Mouse (Mus musculus) midbrain, embryonic 16.5 days (tissue): ENCODE measurements around the gene B4galt2. TPM values are rescaled to one million over a fixed set of nuclear protein-coding genes. Genes with fewer than 3 reads are reported as not detected.

Source experiments
- ATAC-seq: fragments of 200-750 bp; cut with Nextera tagmentation; 2 replicates; pipeline ENCODE4 v1.8.0; 2017; ENCODE audit warnings: moderate TSS enrichment
- H3K27ac ChIP-seq: fragments of 300-500 bp; sonication (generic); 2 replicates; pipeline ENCODE4 v1.5.1; 2014; ENCODE audit warnings: mild to moderate bottlenecking, low read length, mixed read lengths
- H3K27me3 ChIP-seq: fragments of 300-500 bp; sonication (generic); 2 replicates; pipeline ENCODE4 v1.6.1; 2014; ENCODE audit warnings: low read depth, low read length, mixed read lengths; ENCODE audit not compliant: control insufficient read depth, insufficient read depth
- H3K36me3 ChIP-seq: fragments of 300-500 bp; sonication (generic); 2 replicates; pipeline ENCODE4 v1.6.1; 2014; ENCODE audit warnings: mild to moderate bottlenecking, low read length, moderate library complexity, mixed read lengths; ENCODE audit not compliant: control insufficient read depth, insufficient read depth
- H3K4me1 ChIP-seq: fragments of 300-500 bp; sonication (generic); 2 replicates; pipeline ENCODE4 v1.6.1; 2014; ENCODE audit warnings: mild to moderate bottlenecking, low read length, mixed read lengths; ENCODE audit not compliant: control insufficient read depth, insufficient read depth
- H3K4me2 ChIP-seq: fragments of 300-500 bp; sonication (generic); 2 replicates; pipeline ENCODE4 v1.6.1; 2014; ENCODE audit warnings: mild to moderate bottlenecking, low read length, mixed read lengths
- H3K4me3 ChIP-seq: fragments of 300-500 bp; sonication (generic); 2 replicates; pipeline ENCODE4 v1.5.1; 2014; ENCODE audit warnings: low read depth, mild to moderate bottlenecking, low read length, moderate library complexity, mixed read lengths
- H3K9ac ChIP-seq: fragments of 300-500 bp; sonication (generic); 2 replicates; pipeline ENCODE4 v1.6.1; 2014; ENCODE audit warnings: low read depth, low read length, mixed read lengths
- H3K9me3 ChIP-seq: fragments of 300-500 bp; sonication (generic); replicated peaks from 2 replicates; pipeline ENCODE4 v1.6.1; 2014; ENCODE audit warnings: mild to moderate bottlenecking, low read length, mixed read lengths; ENCODE audit not compliant: control insufficient read depth, poor library complexity, severe bottlenecking
- WGBS: fragments of 180-500 bp; shearing (Covaris S2); extraction: QIAGEN DNeasy Blood & Tissue Kit; methylation state at CpG from one replicate; pipeline ENCODE4 v1.1.7; 2014; 5-methylcytosine and 5-hydroxymethylcytosine counted together
- polyA plus RNA-seq: library from polyadenylated mRNA; unstranded; fragments of >200 nt; fragmentation: Nextera tagmentation; extraction: Ambion mirVana; gene quantifications from 2 replicates; pipeline ENCODE4 v1.2.1, GENCODE M21; 2015

B4galt2 gene
- polyA plus RNA-seq, 1 experiment from 2014 or later = 65.5 TPM

DNA sequence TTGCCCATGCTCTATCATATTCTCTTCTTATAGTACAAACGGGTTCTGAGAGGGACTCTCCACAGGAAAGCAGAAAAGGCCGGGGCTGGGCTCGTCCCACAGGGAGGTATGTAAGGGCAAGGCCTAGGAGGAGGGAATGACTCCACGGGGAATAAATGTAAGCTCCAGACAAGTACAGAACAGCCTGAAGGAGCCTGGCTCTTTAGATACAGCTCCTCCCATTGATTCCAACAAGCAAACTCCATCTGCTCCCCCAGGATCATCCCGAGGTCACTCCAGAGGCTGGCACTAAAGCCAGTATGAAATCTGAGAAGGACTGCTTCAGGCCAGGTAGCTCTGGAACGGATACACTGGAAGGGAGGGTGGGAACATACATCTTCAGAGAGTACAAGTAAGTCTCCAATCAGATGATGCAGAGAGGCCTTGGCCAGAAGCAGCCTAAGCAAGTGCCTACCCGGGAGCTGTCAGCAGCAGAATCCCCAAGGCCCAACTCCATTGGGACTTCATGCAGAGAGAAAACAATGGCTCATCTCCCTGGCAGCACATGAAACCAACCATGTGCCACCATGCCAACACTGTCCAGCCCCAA, 29.5 kb upstream of the B4galt2 start:
- H3K9ac ChIP-seq = peak overlapping the region; percentile 35
- no peaks in the 10 kb centered on the region for H3K9me3 ChIP-seq
- H3K27ac ChIP-seq = no peak overlapping the region
- H3K4me1 ChIP-seq = peaks cover 57% of the 10 kb centered on the region
- H3K36me3 ChIP-seq = peaks cover 2% of the 10 kb centered on the region; the same call in 1 of the 2 replicates
- H3K4me2 ChIP-seq = peak overlapping the region; percentile 99
- H3K27me3 ChIP-seq = no peaks in the 10 kb centered on the region
- no peak for ATAC-seq
- H3K4me3 ChIP-seq = peak overlapping the region; percentile 83; the same call in 1 of the 2 replicates
- 63% methylated on average over 7 of the region's 7 CpGs for WGBS

DNA sequence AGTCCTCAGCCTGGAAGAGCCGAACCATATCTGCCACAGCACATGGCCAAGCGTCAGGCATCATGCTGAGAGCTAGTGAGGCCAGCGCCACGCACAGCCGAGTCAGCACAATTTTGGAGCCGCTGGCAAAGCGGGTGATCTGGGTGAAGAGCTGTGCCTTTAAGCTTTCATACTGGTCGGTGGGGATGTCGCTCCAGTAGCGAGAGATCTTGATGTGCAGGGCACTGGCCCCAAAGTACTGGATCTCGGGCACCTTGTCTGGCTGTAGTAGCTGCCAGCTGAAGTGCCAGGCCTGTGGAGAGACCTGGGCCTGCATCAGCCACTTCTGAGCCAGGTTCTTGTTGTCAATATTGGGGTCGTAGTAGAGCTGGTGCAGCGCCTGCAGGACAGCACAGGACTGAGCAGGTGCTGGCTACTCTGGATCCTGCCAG, 28.9 kb upstream of the B4galt2 start:
- H3K27me3 ChIP-seq = no peaks in the 10 kb centered on the region
- H3K9ac ChIP-seq = peak overlapping the region; percentile 3; the same call in 1 of the 2 replicates
- H3K4me1 ChIP-seq = peaks cover 57% of the 10 kb centered on the region
- no peak overlapping the region for H3K4me2 ChIP-seq
- no peak overlapping the region for H3K4me3 ChIP-seq
- 89% methylated on average over 13 of the region's 13 CpGs for WGBS
- H3K36me3 ChIP-seq = peaks cover 2% of the 10 kb centered on the region; the same call in 1 of the 2 replicates
- ATAC-seq = no peak
- no peaks in the 10 kb centered on the region for H3K9me3 ChIP-seq
- H3K27ac ChIP-seq = no peak overlapping the region

GRCm38 (mm10) chr4:117908834-117909453, 25.7 kb upstream of the B4galt2 start:
- Histone ChIP-seq H3K4me1 (peaks cover 50% of the 10 kb centered on the region), H3K9ac (peak overlapping the region; percentile 56; the same call in 1 of the 2 replicates), H3K27me3 (no peaks in the 10 kb centered on the region), H3K36me3 (peaks cover 14% of the 10 kb centered on the region), H3K4me2 (peak overlapping the region; percentile 57), H3K9me3 (no peaks in the 10 kb centered on the region), H3K4me3 (peak overlapping the region; percentile 23), H3K27ac (peak overlapping the region; percentile 80)
- WGBS = 46% methylated on average over 8 of the region's 8 CpGs
- peak; percentile 77 for ATAC-seq

DNA sequence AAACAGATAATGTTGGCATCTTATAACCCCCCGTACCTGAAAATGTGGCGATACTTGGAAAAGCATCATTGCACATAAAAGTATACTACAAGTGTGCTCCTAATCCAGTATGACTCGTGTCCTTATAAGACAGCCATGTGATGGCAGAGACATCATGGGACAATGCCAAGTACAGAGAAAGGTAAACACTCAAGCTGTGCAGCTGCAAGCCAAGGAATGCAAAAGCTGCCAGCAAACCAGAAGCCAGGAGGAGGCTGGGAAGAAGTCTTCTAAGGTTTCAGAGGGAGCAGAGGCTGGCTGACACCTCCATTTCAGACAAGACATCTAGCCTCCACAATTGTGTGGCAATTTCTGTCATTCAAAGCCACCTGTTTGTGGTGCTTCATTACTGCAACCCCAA, 22.9 kb upstream of the B4galt2 start:
- no peak overlapping the region for H3K27ac ChIP-seq
- peaks cover 32% of the 10 kb centered on the region for H3K4me1 ChIP-seq
- peaks cover 33% of the 10 kb centered on the region for H3K36me3 ChIP-seq
- WGBS = 91% methylated on average over 3 of the region's 3 CpGs
- H3K9ac ChIP-seq = no peak overlapping the region
- H3K4me2 ChIP-seq = no peak overlapping the region
- no peak overlapping the region for H3K4me3 ChIP-seq
- no peak for ATAC-seq
- H3K9me3 ChIP-seq = no peaks in the 10 kb centered on the region
- H3K27me3 ChIP-seq = no peaks in the 10 kb centered on the region

- H3K27me3 ChIP-seq = no peaks in the 10 kb centered on the region
- H3K36me3 ChIP-seq = peaks cover 41% of the 10 kb centered on the region
- no peak overlapping the region for H3K9ac ChIP-seq
- no peak for ATAC-seq
- 92% methylated on average over 8 of the region's 8 CpGs for WGBS
- H3K27ac ChIP-seq = no peak overlapping the region
- H3K4me1 ChIP-seq = peaks cover 19% of the 10 kb centered on the region
- H3K4me3 ChIP-seq = no peak overlapping the region
- H3K4me2 ChIP-seq = no peak overlapping the region
- no peaks in the 10 kb centered on the region for H3K9me3 ChIP-seq
Measured at GRCm38 (mm10) chr4:117904761-117905160, 21.5 kb upstream of the B4galt2 start.

GRCm38 (mm10) chr4:117904094-117904493, 20.8 kb upstream of the B4galt2 start:
- no peak for ATAC-seq
- H3K9ac ChIP-seq = no peak overlapping the region
- WGBS = 86% methylated on average over 10 of the region's 10 CpGs
- peaks cover 46% of the 10 kb centered on the region for H3K36me3 ChIP-seq
- H3K4me1 ChIP-seq = peaks cover 13% of the 10 kb centered on the region
- no peaks in the 10 kb centered on the region for H3K9me3 ChIP-seq
- H3K4me2 ChIP-seq = no peak overlapping the region
- H3K27ac ChIP-seq = no peak overlapping the region
- no peaks in the 10 kb centered on the region for H3K27me3 ChIP-seq
- no peak overlapping the region for H3K4me3 ChIP-seq

- ATAC-seq = no peak
- Histone ChIP-seq H3K36me3 (peaks cover 46% of the 10 kb centered on the region), H3K9ac (no peak overlapping the region), H3K4me2 (no peak overlapping the region), H3K27ac (no peak overlapping the region), H3K27me3 (no peaks in the 10 kb centered on the region), H3K9me3 (no peaks in the 10 kb centered on the region), H3K4me1 (no peaks in the 10 kb centered on the region), H3K4me3 (no peak overlapping the region)
- WGBS = 87% methylated on average over 3 of the region's 3 CpGs
Measured at GRCm38 (mm10) chr4:117898111-117898510, 14.8 kb upstream of the B4galt2 start.

DNA sequence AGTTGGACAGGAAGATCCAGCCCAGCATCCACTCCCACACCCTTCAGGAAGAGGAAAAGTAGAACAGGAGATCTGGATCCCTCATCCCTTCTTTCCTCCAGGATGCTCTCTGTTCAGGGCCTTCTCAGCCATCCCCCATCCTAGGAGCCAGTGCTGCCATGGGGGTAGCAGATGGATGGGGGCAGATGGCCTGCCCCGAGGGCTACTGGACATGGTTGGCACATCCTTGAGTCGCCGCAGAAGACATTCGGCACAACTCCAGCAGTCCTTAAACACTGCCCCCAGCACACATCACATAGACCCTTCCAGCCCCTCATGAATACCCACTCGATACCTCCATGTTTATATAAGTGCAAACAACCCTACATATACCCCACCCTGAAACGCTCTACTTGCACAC, 12.7 kb upstream of the B4galt2 start:
- Histone ChIP-seq H3K4me3 (no peak overlapping the region), H3K27ac (no peak overlapping the region), H3K36me3 (peaks cover 32% of the 10 kb centered on the region), H3K9ac (no peak overlapping the region), H3K9me3 (no peaks in the 10 kb centered on the region), H3K27me3 (no peaks in the 10 kb centered on the region), H3K4me2 (no peak overlapping the region), H3K4me1 (peaks cover 4% of the 10 kb centered on the region)
- no peak for ATAC-seq
- WGBS = 98% methylated on average over 6 of the region's 6 CpGs

GRCm38 (mm10) chr4:117895339-117895738, 12.1 kb upstream of the B4galt2 start:
- H3K27ac ChIP-seq = no peak overlapping the region
- H3K4me2 ChIP-seq = no peak overlapping the region
- H3K9me3 ChIP-seq = no peaks in the 10 kb centered on the region
- H3K27me3 ChIP-seq = no peaks in the 10 kb centered on the region
- no peak for ATAC-seq
- 87% methylated on average over 7 of the region's 7 CpGs for WGBS
- H3K4me3 ChIP-seq = no peak overlapping the region
- peaks cover 7% of the 10 kb centered on the region for H3K4me1 ChIP-seq
- H3K36me3 ChIP-seq = peaks cover 27% of the 10 kb centered on the region
- H3K9ac ChIP-seq = no peak overlapping the region
